Mouse (Mus musculus) regulatory T cell (primary cell): ENCODE results near the gene Kirrel3.

ENCODE experiments used
- in situ Hi-C: fragments of 300-600 bp; cut with MboI, MseI; formaldehyde crosslinking; loops from one replicate; pipeline ENCODE4 v1.15.1; 2025; ENCODE audit warnings: high pct_unique_total_duplicates

Kirrel3 gene

GRCm38 (mm10) chr9:34824358-34825088, 338.8 kb downstream of the Kirrel3 start:
- in situ Hi-C loops, result no loop called here

- in situ Hi-C loops, result no loop called here
These were observed 339.4 kb downstream of the Kirrel3 start for GRCm38 (mm10) chr9:34825089-34825400.

GRCm38 (mm10) chr9:34825402-34826008, 339.8 kb downstream of the Kirrel3 start:
- in situ Hi-C loops, result no loop called here

- in situ Hi-C loops, result no loop called here
These were observed 345.0 kb downstream of the Kirrel3 start for GRCm38 (mm10) chr9:34830696-34831095.

GRCm38 (mm10) chr9:34836801-34837200, 351.1 kb downstream of the Kirrel3 start:
- in situ Hi-C loops, result no loop called here

- in situ Hi-C loops, result no loop called here
These were observed 352.2 kb downstream of the Kirrel3 start for GRCm38 (mm10) chr9:34837700-34838462.

DNA sequence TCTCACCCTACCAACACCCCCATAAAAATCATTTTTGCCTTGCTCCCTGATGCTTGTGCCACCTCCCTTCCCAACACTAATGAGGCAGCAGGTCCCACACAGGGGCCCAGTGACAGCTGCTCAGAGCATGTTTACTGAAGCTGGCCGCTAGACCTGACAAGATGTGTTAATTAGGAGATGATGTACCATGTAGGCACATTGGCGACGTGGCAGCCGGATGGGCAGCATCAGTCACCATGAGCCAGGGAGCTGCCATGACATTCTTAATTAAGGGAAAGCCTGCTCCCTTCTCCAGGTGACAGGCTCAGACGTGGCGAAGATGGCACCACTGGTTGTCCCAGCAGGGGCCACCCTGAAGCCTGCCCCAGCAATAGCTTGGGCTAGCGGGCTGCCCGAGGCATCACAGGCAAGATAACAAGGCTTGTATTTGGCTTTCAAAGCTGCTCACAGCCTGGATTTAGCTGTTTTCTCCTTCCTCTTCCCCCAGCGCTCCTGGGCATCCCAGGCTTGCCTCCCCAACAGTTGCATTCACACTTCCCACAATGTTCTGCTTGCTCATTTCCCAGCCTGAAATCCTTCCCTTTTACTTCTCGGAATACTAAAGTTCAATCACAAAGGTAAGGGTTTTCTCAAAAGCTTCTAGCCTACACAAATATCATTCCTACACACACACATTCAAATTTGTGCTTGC, 357.7 kb downstream of the Kirrel3 start:
- in situ Hi-C loops, result no loop called here

- in situ Hi-C loops, result no loop called here
These were observed 360.7 kb downstream of the Kirrel3 start for GRCm38 (mm10) chr9:34846440-34846839.

DNA sequence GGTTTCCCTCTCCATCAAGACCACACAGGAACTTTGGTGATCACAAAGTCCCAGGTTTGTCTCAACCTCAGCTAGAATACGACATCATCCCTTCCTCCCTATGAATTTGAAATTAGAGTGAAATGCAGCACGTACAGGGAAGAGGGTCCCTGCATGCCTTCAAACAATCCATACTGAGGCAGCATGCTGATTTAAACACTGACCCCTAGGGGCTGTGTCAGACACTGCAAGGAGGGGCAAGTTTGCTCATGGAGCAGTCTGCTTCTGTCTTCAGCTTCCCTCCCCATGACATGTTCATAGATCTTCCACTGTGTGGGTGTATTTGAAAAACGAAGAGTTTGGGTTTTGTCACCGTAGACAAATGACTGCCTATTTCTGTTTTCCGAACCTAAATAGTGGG, 362.0 kb downstream of the Kirrel3 start:
- in situ Hi-C loops, result no loop called here

GRCm38 (mm10) chr9:34851136-34851535, 365.4 kb downstream of the Kirrel3 start:
- in situ Hi-C loops, result no loop called here

- in situ Hi-C loops, result no loop called here
These were observed 371.9 kb downstream of the Kirrel3 start for GRCm38 (mm10) chr9:34857575-34857974.

- in situ Hi-C loops, result no loop called here
These were observed 372.4 kb downstream of the Kirrel3 start for GRCm38 (mm10) chr9:34858071-34858470.

GRCm38 (mm10) chr9:34860934-34861333, 375.2 kb downstream of the Kirrel3 start:
- in situ Hi-C loops, result no loop called here

DNA sequence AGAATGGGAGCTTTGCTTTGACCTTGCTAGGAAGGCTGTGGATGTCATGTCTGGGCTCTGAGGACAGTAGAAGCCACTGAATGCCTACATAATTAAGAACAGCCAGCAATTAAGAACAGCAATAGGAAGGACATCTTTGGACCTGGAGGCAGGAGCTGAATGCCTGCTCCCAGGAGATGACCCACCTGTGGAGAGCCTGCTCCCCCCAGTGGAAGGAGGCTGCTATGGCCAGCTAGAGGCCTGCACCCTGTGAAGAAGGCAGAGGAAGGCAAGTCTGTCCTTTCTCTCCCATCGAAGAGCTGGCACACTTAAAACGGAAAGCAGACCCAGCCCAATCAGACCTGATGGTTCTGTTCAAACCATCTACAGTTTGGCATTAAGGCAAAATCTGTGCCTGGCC, 376.1 kb downstream of the Kirrel3 start:
- in situ Hi-C loops, result no loop called here

DNA sequence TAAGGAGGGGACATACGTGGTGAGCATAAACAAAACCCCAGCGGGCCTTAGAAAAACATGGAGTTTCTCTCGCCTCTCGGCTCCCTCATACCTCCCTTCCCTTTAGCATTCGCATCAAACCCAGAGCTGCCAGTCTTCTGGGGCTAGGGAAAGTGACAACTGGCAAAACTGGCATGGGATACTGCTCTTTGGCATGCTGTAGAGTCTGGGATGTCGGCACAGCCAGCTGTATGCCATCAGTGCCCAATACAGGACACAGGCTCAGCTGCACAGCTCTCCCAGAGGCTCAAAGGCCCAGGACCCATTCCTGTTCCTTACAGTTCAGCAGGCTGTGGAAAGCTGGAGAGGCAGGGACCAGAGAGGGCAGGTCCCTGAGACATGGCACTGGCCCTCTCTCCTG, 379.9 kb downstream of the Kirrel3 start:
- in situ Hi-C loops, result no loop called here

- in situ Hi-C loops, result no loop called here
These were observed 385.7 kb downstream of the Kirrel3 start for GRCm38 (mm10) chr9:34871316-34871966.

GRCm38 (mm10) chr9:34875238-34875637, 389.5 kb downstream of the Kirrel3 start:
- in situ Hi-C loops, result no loop called here

- in situ Hi-C loops, result no loop called here
These were observed 391.5 kb downstream of the Kirrel3 start for GRCm38 (mm10) chr9:34877186-34877585.

GRCm38 (mm10) chr9:34877799-34878198, 392.1 kb downstream of the Kirrel3 start:
- in situ Hi-C loops, result no loop called here

DNA sequence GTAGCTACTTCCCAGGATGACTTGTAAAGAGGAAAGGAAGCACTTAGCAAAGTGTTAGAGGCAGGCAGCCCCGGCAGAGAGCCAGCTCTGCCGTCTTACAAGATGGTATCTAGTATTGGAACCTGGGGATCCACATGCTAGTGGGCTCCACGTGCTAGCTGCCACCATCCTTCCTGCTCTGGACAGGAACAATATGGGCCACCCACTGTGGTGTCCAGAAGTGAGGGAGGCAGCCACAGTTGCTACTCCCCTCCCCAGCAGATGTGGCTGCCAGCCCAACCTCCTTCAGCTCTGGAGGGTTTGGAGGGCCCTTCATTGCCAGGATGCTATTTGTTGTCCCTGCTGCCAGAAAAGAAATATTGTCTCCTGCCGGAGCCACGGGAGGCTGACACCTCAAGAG, 396.1 kb downstream of the Kirrel3 start:
- in situ Hi-C loops, result no loop called here

DNA sequence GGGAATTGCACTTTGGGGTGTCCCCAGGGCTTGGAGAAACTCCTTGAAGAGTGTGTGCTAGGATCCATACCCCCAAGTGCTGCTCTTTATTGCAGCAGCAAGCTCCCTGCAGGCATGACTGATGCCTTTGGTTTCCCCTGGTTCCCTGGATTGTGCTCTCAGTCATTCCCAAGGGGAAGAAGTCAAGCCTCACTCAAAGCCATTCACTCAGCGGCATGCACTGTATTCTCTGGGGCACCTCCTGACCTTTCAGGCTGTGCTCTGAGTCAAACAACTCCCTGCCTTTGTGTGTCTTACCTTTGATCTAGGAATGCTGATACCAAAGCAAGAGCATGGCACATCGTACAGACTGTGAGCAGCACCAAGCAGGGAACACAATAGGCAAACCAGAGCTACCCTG, 396.5 kb downstream of the Kirrel3 start:
- in situ Hi-C loops, result no loop called here

- in situ Hi-C loops, result no loop called here
These were observed 397.4 kb downstream of the Kirrel3 start for GRCm38 (mm10) chr9:34883122-34883521.
